Mouse (Mus musculus) testis, adult 2 months (tissue): ENCODE data around the gene Dtx2. TPM values are rescaled to one million over a fixed set of nuclear protein-coding genes. Genes with fewer than 3 reads are reported as not detected.
A peak's percentile ranks its signal among the peaks of the same experiment; 100 is the strongest.
"Not testable (repeated sequence)": the region's sequence is repeated elsewhere in the genome, so short reads cannot be mapped to it uniquely, and the experiment has no call there.

ENCODE experiments used
- H3K27ac ChIP-seq: fragments of 200-500 bp; 2 replicates; pipeline ENCODE4 v1.5.1; 2012; ENCODE audit warnings: low read depth, low read length; ENCODE audit not compliant: control insufficient read depth, insufficient read depth
- H3K27me3 ChIP-seq: fragments of 200-500 bp; 2 replicates; pipeline ENCODE4 v1.6.1; 2012; ENCODE audit warnings: mild to moderate bottlenecking, low read length, moderate library complexity; ENCODE audit not compliant: control insufficient read depth, insufficient read depth
- H3K36me3 ChIP-seq: fragments of 200-500 bp; 2 replicates; pipeline ENCODE4 v1.6.1; 2012; ENCODE audit warnings: mild to moderate bottlenecking, low read length; ENCODE audit not compliant: control insufficient read depth, insufficient read depth
- H3K4me1 ChIP-seq: fragments of 200-500 bp; 2 replicates; pipeline ENCODE4 v1.6.1; 2012; ENCODE audit warnings: low read length; ENCODE audit not compliant: control insufficient read depth, insufficient read depth
- H3K4me3 ChIP-seq: fragments of 200-500 bp; 2 replicates; pipeline ENCODE4 v1.5.1; 2012; ENCODE audit warnings: low read depth, mild to moderate bottlenecking, low read length, moderate library complexity, mixed read lengths; ENCODE audit not compliant: control insufficient read depth
- CTCF ChIP-seq: fragments of 200-500 bp; IDR thresholded peaks from 2 replicates; pipeline ENCODE4 v1.5.1; 2012; ENCODE audit warnings: low read depth, mild to moderate bottlenecking, inconsistent platforms, low read length, moderate library complexity; ENCODE audit not compliant: control insufficient read depth, insufficient read depth, insufficient replicate concordance
- POLR2A ChIP-seq: fragments of 200-500 bp; IDR thresholded peaks from 2 replicates; pipeline ENCODE4 v1.6.1; 2012; ENCODE audit warnings: low read depth, mild to moderate bottlenecking, inconsistent platforms, low read length, moderate library complexity; ENCODE audit not compliant: control insufficient read depth
- polyA plus RNA-seq: library from polyadenylated mRNA; depleted of rRNA; stranded (reverse); fragments of >200 nt; gene quantifications from 2 replicates; pipeline ENCODE4 v1.2.3, GENCODE M21; 2012

Gene Dtx2
- polyA plus RNA-seq, 1 experiment, result 29.1 TPM

GRCm38 (mm10) chr5:136044865-136045264 lies 50.3 kb downstream of the Dtx2 start:
- Histone ChIP-seq H3K27ac (no peak overlapping the region), H3K27me3 (no peaks in the 10 kb centered on the region), H3K36me3 (no peaks in the 10 kb centered on the region), H3K4me1 (peaks cover 13% of the 10 kb centered on the region), H3K4me3 (no peak overlapping the region)
- TF ChIP-seq CTCF, result peak; percentile 62; the same call in 1 of the 2 replicates
- no peak for TF ChIP-seq POLR2A

GRCm38 (mm10) chr5:136045408-136045807 lies 50.8 kb downstream of the Dtx2 start:
- no peak; the same call in 1 of the 2 replicates for TF ChIP-seq CTCF
- no peak for TF ChIP-seq POLR2A
- no peak overlapping the region for H3K4me3 ChIP-seq
- H3K27ac ChIP-seq, result no peak overlapping the region
- H3K4me1 ChIP-seq, result peaks cover 10% of the 10 kb centered on the region
- H3K27me3 ChIP-seq, result no peaks in the 10 kb centered on the region
- H3K36me3 ChIP-seq, result no peaks in the 10 kb centered on the region

- H3K4me1 ChIP-seq, result peaks cover 8% of the 10 kb centered on the region
- no peak overlapping the region for H3K27ac ChIP-seq
- H3K36me3 ChIP-seq, result no peaks in the 10 kb centered on the region
- no peak overlapping the region for H3K4me3 ChIP-seq
- TF ChIP-seq CTCF (peak; percentile 78), POLR2A (no peak)
- H3K27me3 ChIP-seq, result no peaks in the 10 kb centered on the region
Measured at GRCm38 (mm10) chr5:136045987-136046386, 51.4 kb downstream of the Dtx2 start.

GRCm38 (mm10) chr5:136048541-136048940 lies 53.9 kb downstream of the Dtx2 start:
- not testable (repeated sequence) for H3K4me1 ChIP-seq, H3K4me3 ChIP-seq, H3K36me3 ChIP-seq, H3K27ac ChIP-seq, H3K27me3 ChIP-seq

- TF ChIP-seq POLR2A (no peak), CTCF (no peak)
- Histone ChIP-seq H3K36me3 (no peaks in the 10 kb centered on the region), H3K4me3 (no peak overlapping the region), H3K4me1 (peaks cover 2% of the 10 kb centered on the region), H3K27ac (no peak overlapping the region), H3K27me3 (no peaks in the 10 kb centered on the region)
Measured at GRCm38 (mm10) chr5:136049926-136050325, 55.3 kb downstream of the Dtx2 start.

- Histone ChIP-seq H3K27ac (no peak overlapping the region), H3K36me3 (no peaks in the 10 kb centered on the region), H3K4me1 (peaks cover 2% of the 10 kb centered on the region; the same call in 1 of the 2 replicates), H3K4me3 (no peak overlapping the region), H3K27me3 (no peaks in the 10 kb centered on the region)
- no peak for TF ChIP-seq POLR2A
- TF ChIP-seq CTCF, result no peak
Measured at GRCm38 (mm10) chr5:136051231-136052085, 56.9 kb downstream of the Dtx2 start.

GRCm38 (mm10) chr5:136052861-136053655 lies 58.5 kb downstream of the Dtx2 start:
- Histone ChIP-seq H3K4me1 (peaks cover 2% of the 10 kb centered on the region; the same call in 1 of the 2 replicates), H3K27ac (no peak overlapping the region), H3K27me3 (no peaks in the 10 kb centered on the region), H3K36me3 (no peaks in the 10 kb centered on the region), H3K4me3 (no peak overlapping the region)
- no peak for TF ChIP-seq CTCF
- TF ChIP-seq POLR2A, result no peak
